Mouse (Mus musculus) ES-E14 (cell line): ENCODE measurements around the gene Cd24a. TPM values are rescaled to one million over a fixed set of nuclear protein-coding genes. Genes with fewer than 3 reads are reported as not detected.

Experiments used
- DNase-seq: peaks from one replicate; pipeline ENCODE4 v3.0.0-alpha.2; 2013; ENCODE audit warnings: low read depth, low spot score
- H3K27ac ChIP-seq: 2 replicates; pipeline ENCODE4 v1.5.1; 2012; ENCODE audit warnings: low read depth, mild to moderate bottlenecking, low read length, moderate library complexity, mixed read lengths; ENCODE audit not compliant: poor library complexity, insufficient read depth, severe bottlenecking
- H3K36me3 ChIP-seq: 2 replicates; pipeline ENCODE4 v1.6.1; 2012; ENCODE audit warnings: mild to moderate bottlenecking, low read length, moderate library complexity, mixed read lengths; ENCODE audit not compliant: control insufficient read depth, poor library complexity, insufficient read depth, severe bottlenecking
- H3K4me1 ChIP-seq, 2 experiments: fragments of 150-350 bp in 1 of 2; sonication (generic) in 1 of 2; 2 replicates each; pipeline ENCODE4 v1.6.1; 2012; ENCODE audit warnings: low read length in 2 of 2, mild to moderate bottlenecking in 1 of 2, mixed read lengths in 1 of 2; ENCODE audit not compliant: control insufficient read depth in 2 of 2, insufficient read depth in 2 of 2, poor library complexity in 1 of 2
- H3K4me3 ChIP-seq, 2 experiments: fragments of 150-350 bp in 1 of 2; sonication (generic) in 1 of 2; 2 replicates each; pipeline ENCODE4 v1.5.1; 2012; ENCODE audit warnings: low read length in 2 of 2, low read depth in 1 of 2, mild to moderate bottlenecking in 1 of 2, mixed read lengths in 1 of 2; ENCODE audit not compliant: insufficient read depth in 1 of 2, poor library complexity in 1 of 2, severe bottlenecking in 1 of 2
- H3K9ac ChIP-seq: 2 replicates; pipeline ENCODE4 v1.6.1; 2012; ENCODE audit warnings: low read depth, mild to moderate bottlenecking, low read length, mixed read lengths; ENCODE audit not compliant: poor library complexity, insufficient read depth, severe bottlenecking
- H3K9me3 ChIP-seq: fragments of 150-350 bp; sonication (generic); 2 replicates; pipeline ENCODE4 v1.6.1; 2012; ENCODE audit warnings: low read depth, mild to moderate bottlenecking, low read length; ENCODE audit not compliant: control insufficient read depth, insufficient read depth
- CHD2 ChIP-seq: IDR thresholded peaks from 2 replicates; pipeline ENCODE4 v1.6.1; 2014; ENCODE audit warnings: mild to moderate bottlenecking, low read depth, low read length, inconsistent platforms
- HCFC1 ChIP-seq: IDR thresholded peaks from 2 replicates; pipeline ENCODE4 v1.6.1; 2012; ENCODE audit warnings: low read length, inconsistent platforms, borderline replicate concordance; ENCODE audit not compliant: insufficient read depth
- MAFK ChIP-seq: IDR thresholded peaks from 2 replicates; pipeline ENCODE4 v1.6.1; 2014; ENCODE audit warnings: mild to moderate bottlenecking, low read depth, low read length, inconsistent platforms; ENCODE audit not compliant: insufficient read depth
- ZC3H11A ChIP-seq: IDR thresholded peaks from 2 replicates; pipeline ENCODE4 v1.6.1; 2012; ENCODE audit warnings: low read depth, mild to moderate bottlenecking, inconsistent platforms, low read length, borderline replicate concordance
- ZNF384 ChIP-seq: IDR thresholded peaks from 2 replicates; pipeline ENCODE4 v1.6.1; 2012; ENCODE audit warnings: low read depth, low read length, inconsistent platforms
- in situ Hi-C, 2 experiments: fragments of 600-800 bp; cut with MboI; formaldehyde crosslinking; loops; one replicate each; pipeline ENCODE4 v1.15.1; 2025; ENCODE audit warnings: low sequenced_read_pairs in 2 of 2, inconsistent platforms in 1 of 2; ENCODE audit not compliant: unreplicated experiment in 2 of 2
- total RNA-seq: library from RNA; depleted of rRNA; stranded (reverse); fragments of 300-350 nt; gene quantifications from 2 replicates; pipeline ENCODE4 v1.2.3, GENCODE M21; 2012; rRNA removed

Gene Cd24a
- total RNA-seq, 1 experiment, result 84.4 TPM

GRCm38 (mm10) chr10:43629857-43630256, 51.8 kb downstream of the Cd24a start:
- TF ChIP-seq MAFK (no peak), ZC3H11A (no peak), ZNF384 (no peak), HCFC1 (no peak), CHD2 (no peak)
- no peaks in the 10 kb centered on the region for H3K4me1 ChIP-seq
- in situ Hi-C loops, result no loop called here

GRCm38 (mm10) chr10:43630634-43631033, 52.5 kb downstream of the Cd24a start:
- H3K9ac ChIP-seq, result no peak overlapping the region
- DNase-seq, result no peak
- H3K27ac ChIP-seq, result no peak overlapping the region
- H3K4me1 ChIP-seq, result no peaks in the 10 kb centered on the region
- in situ Hi-C loops, result no loop called here
- no peak overlapping the region for H3K4me3 ChIP-seq
- TF ChIP-seq ZC3H11A (no peak), MAFK (no peak), CHD2 (no peak), ZNF384 (no peak), HCFC1 (no peak)
- H3K36me3 ChIP-seq, result no peaks in the 10 kb centered on the region
- H3K9me3 ChIP-seq, result no peaks in the 10 kb centered on the region

More at GRCm38 (mm10) chr10:43629857-43630256, 51.8 kb downstream of the Cd24a start:
- DNase-seq, result no peak
- Histone ChIP-seq H3K27ac (no peak overlapping the region), H3K9ac (no peak overlapping the region), H3K4me3 (no peak overlapping the region), H3K36me3 (no peaks in the 10 kb centered on the region), H3K9me3 (no peaks in the 10 kb centered on the region)

GRCm38 (mm10) chr10:43631049-43631448, 53.0 kb downstream of the Cd24a start:
- in situ Hi-C loops, result no loop called here
- Histone ChIP-seq H3K9me3 (no peaks in the 10 kb centered on the region), H3K4me3 (no peak overlapping the region), H3K9ac (no peak overlapping the region), H3K36me3 (no peaks in the 10 kb centered on the region), H3K27ac (no peak overlapping the region), H3K4me1 (no peaks in the 10 kb centered on the region)
- TF ChIP-seq ZNF384, result no peak
- TF ChIP-seq ZC3H11A, result no peak
- no peak for TF ChIP-seq HCFC1
- TF ChIP-seq MAFK, result no peak
- DNase-seq, result no peak

GRCm38 (mm10) chr10:43631639-43632354, 53.7 kb downstream of the Cd24a start:
- Histone ChIP-seq H3K4me1 (no peaks in the 10 kb centered on the region), H3K9me3 (no peaks in the 10 kb centered on the region), H3K4me3 (no peak overlapping the region), H3K36me3 (no peaks in the 10 kb centered on the region), H3K9ac (no peak overlapping the region), H3K27ac (no peak overlapping the region)
- TF ChIP-seq ZC3H11A (no peak), CHD2 (no peak), HCFC1 (no peak), MAFK (no peak), ZNF384 (no peak)
- no peak for DNase-seq
- in situ Hi-C loops, result no loop called here

- H3K9me3 ChIP-seq, result no peaks in the 10 kb centered on the region
- no peak overlapping the region for H3K9ac ChIP-seq
- H3K4me3 ChIP-seq, result no peak overlapping the region
- TF ChIP-seq HCFC1 (no peak), ZC3H11A (no peak), ZNF384 (no peak), CHD2 (no peak), MAFK (no peak)
- no peaks in the 10 kb centered on the region for H3K36me3 ChIP-seq
- in situ Hi-C loops, result no loop called here
- H3K27ac ChIP-seq, result no peak overlapping the region
- DNase-seq, result no peak
- no peaks in the 10 kb centered on the region for H3K4me1 ChIP-seq
Observed at GRCm38 (mm10) chr10:43633117-43633516, 55.0 kb downstream of the Cd24a start.

Other genes starting within 250 kb of the Cd24a start
- gene Bend3, start 99.5 kb upstream of the Cd24a start, total RNA-seq, result 23.2 and 26.4 TPM in 2 replicates
- gene Gm9803, start 54.2 kb upstream of the Cd24a start, total RNA-seq, result 13.3 and 20.6 TPM in 2 replicates
- 30.0 and 32.9 TPM in 2 replicates for gene 1700021F05Rik, start 37.3 kb upstream of the Cd24a start, total RNA-seq